Mouse (Mus musculus) C2C12 (cell line): ENCODE measurements around the gene Sbf2.

Experiments used
- CEBPB ChIP-seq: IDR thresholded peaks from one replicate; pipeline ENCODE4 v1.6.1; 2011; ENCODE audit warnings: low read depth, mild to moderate bottlenecking, control low read depth, moderate library complexity
- CTCF ChIP-seq: IDR thresholded peaks from one replicate; pipeline ENCODE4 v1.5.1; 2011; ENCODE audit not compliant: control insufficient read depth, insufficient read depth, insufficient read length
- MAX ChIP-seq: IDR thresholded peaks from one replicate; pipeline ENCODE4 v1.6.1; 2011; ENCODE audit warnings: mild to moderate bottlenecking, control low read depth
- MYOD1 ChIP-seq: IDR thresholded peaks from one replicate; pipeline ENCODE4 v1.6.1; 2011; ENCODE audit warnings: low read depth; ENCODE audit not compliant: control insufficient read depth, insufficient read length

DNA sequence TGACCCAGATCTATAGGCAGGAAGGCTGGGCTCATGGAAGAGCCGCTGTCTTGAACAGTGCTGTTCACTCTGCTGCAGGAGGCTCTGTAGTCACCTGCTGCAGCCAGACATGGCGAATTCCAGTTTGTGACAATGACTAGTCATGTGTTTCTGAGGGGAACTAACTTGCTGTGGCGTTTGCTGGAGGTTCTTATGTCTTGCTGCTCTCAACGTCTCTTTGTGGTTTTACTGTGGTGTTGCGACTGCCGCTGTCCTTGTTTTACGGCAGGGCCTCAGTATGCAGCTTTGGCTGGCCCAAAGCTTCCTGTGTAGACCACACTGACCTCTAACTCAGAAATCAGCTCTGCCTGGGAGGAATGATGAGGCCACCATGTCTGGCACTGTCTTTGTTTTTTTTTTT lies 344.3 kb downstream of the Sbf2 start:
- TF ChIP-seq CEBPB: no peak
- no peak for TF ChIP-seq CTCF
- TF ChIP-seq MAX: no peak
- TF ChIP-seq MYOD1: no peak
